Mouse (Mus musculus) neural tube, embryonic 11.5 days (tissue): Measurements from ENCODE around the gene Apmap. TPM values are rescaled to one million over a fixed set of nuclear protein-coding genes. Genes with fewer than 3 reads are reported as not detected.

Experiments used
- ATAC-seq: fragments of 200-750 bp; cut with Nextera tagmentation; 2 replicates; pipeline ENCODE4 v1.8.0; 2017; ENCODE audit warnings: moderate number of reproducible peaks, mild to moderate bottlenecking, moderate TSS enrichment, moderate library complexity; ENCODE audit not compliant: insufficient read depth, low FRiP score, low TSS enrichment
- DNase-seq: peaks from one replicate; pipeline ENCODE4 v3.0.0-alpha.2; 2015; ENCODE audit warnings: low spot score
- H3K27ac ChIP-seq: fragments of 300-500 bp; sonication (generic); 2 replicates; pipeline ENCODE4 v1.5.1; 2014; ENCODE audit warnings: low read depth, mild to moderate bottlenecking, low read length
- H3K27me3 ChIP-seq: fragments of 300-500 bp; sonication (generic); 2 replicates; pipeline ENCODE4 v1.6.1; 2014; ENCODE audit warnings: mild to moderate bottlenecking, low read length, mixed read lengths; ENCODE audit not compliant: control insufficient read depth, insufficient read depth
- H3K36me3 ChIP-seq: fragments of 300-500 bp; sonication (generic); 2 replicates; pipeline ENCODE4 v1.6.1; 2014; ENCODE audit warnings: mild to moderate bottlenecking, low read length, moderate library complexity, mixed read lengths; ENCODE audit not compliant: control insufficient read depth, insufficient read depth
- H3K4me1 ChIP-seq: fragments of 300-500 bp; sonication (generic); 2 replicates; pipeline ENCODE4 v1.6.1; 2014; ENCODE audit warnings: low read length, mixed read lengths; ENCODE audit not compliant: control insufficient read depth, insufficient read depth
- H3K4me2 ChIP-seq: fragments of 300-500 bp; sonication (generic); 2 replicates; pipeline ENCODE4 v1.6.1; 2014; ENCODE audit warnings: low read depth, mild to moderate bottlenecking, moderate library complexity
- H3K4me3 ChIP-seq: fragments of 300-500 bp; sonication (generic); 2 replicates; pipeline ENCODE4 v1.5.1; 2014; ENCODE audit warnings: low read depth, low read length
- H3K9ac ChIP-seq: fragments of 300-500 bp; sonication (generic); 2 replicates; pipeline ENCODE4 v1.6.1; 2014; ENCODE audit warnings: mild to moderate bottlenecking, low read length
- H3K9me3 ChIP-seq: fragments of 300-500 bp; sonication (generic); 2 replicates; pipeline ENCODE4 v1.6.1; 2016; ENCODE audit warnings: low read length; ENCODE audit not compliant: control insufficient read depth
- WGBS: fragments of 180-500 bp; shearing (Covaris S2); extraction: QIAGEN DNeasy Blood & Tissue Kit; methylation state at CpG from one replicate; pipeline ENCODE4 v1.1.7; 2014; 5-methylcytosine and 5-hydroxymethylcytosine counted together
- polyA plus RNA-seq: library from polyadenylated mRNA; unstranded; fragments of >200 nt; fragmentation: Nextera tagmentation; extraction: Ambion mirVana; gene quantifications from 2 replicates; pipeline ENCODE4 v1.2.1, GENCODE M21; 2014

Apmap gene
- polyA plus RNA-seq, 1 experiment from 2014 or later, result 41.2 TPM

GRCm38 (mm10) chr2:150629255-150629654 lies 20.9 kb upstream of the Apmap start:
- no peaks in the 10 kb centered on the region for H3K9me3 ChIP-seq
- DNase-seq (no peak), ATAC-seq (no peak)
- no peak overlapping the region for H3K4me3 ChIP-seq
- no peak overlapping the region for H3K4me2 ChIP-seq
- no peak overlapping the region for H3K27ac ChIP-seq
- no peak overlapping the region for H3K9ac ChIP-seq
- H3K27me3 ChIP-seq, result no peaks in the 10 kb centered on the region
- H3K4me1 ChIP-seq, result no peaks in the 10 kb centered on the region
- no peaks in the 10 kb centered on the region for H3K36me3 ChIP-seq
- 88% methylated on average over 4 of the region's 4 CpGs for WGBS

- 75% methylated on average over 6 of the region's 6 CpGs for WGBS
- Histone ChIP-seq H3K4me1 (no peaks in the 10 kb centered on the region), H3K27ac (no peak overlapping the region), H3K4me2 (no peak overlapping the region), H3K9ac (no peak overlapping the region), H3K27me3 (no peaks in the 10 kb centered on the region), H3K9me3 (no peaks in the 10 kb centered on the region), H3K36me3 (no peaks in the 10 kb centered on the region), H3K4me3 (no peak overlapping the region)
- no peak for DNase-seq
- ATAC-seq, result no peak
Observed at GRCm38 (mm10) chr2:150627140-150627539, 18.8 kb upstream of the Apmap start.

- Histone ChIP-seq H3K4me1 (no peaks in the 10 kb centered on the region), H3K9ac (no peak overlapping the region), H3K27me3 (no peaks in the 10 kb centered on the region), H3K4me2 (no peak overlapping the region), H3K4me3 (no peak overlapping the region), H3K9me3 (no peaks in the 10 kb centered on the region), H3K27ac (no peak overlapping the region), H3K36me3 (no peaks in the 10 kb centered on the region)
- ATAC-seq, result no peak
- DNase-seq, result no peak
- WGBS, result 87% methylated on average over 8 of the region's 8 CpGs
Observed at GRCm38 (mm10) chr2:150624926-150625325, 16.6 kb upstream of the Apmap start.

DNA sequence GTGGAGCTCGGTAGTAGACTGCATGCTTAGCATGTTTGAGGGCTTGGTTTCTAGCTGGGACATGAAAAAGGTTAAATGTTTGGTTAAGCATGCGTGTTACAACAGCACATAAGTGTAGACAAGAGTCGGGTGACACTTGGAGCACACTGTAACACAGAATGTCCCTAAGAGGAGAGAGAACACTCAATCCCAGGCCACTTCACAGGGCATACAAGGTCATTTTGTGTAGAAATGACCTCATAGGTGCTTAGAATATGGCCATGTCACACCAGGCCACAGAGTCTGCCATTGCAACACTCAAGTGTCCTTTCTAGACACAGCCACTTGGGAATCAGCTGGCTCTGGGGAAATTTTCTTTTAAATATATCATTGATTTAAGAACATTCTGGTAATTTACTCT lies 15.6 kb upstream of the Apmap start:
- Histone ChIP-seq H3K9ac (no peak overlapping the region), H3K9me3 (no peaks in the 10 kb centered on the region), H3K4me1 (no peaks in the 10 kb centered on the region), H3K27me3 (no peaks in the 10 kb centered on the region), H3K4me3 (no peak overlapping the region), H3K27ac (no peak overlapping the region), H3K4me2 (no peak overlapping the region), H3K36me3 (no peaks in the 10 kb centered on the region)
- no peak for DNase-seq
- ATAC-seq, result no peak
- 95% methylated on average over 3 of the region's 3 CpGs for WGBS

- Histone ChIP-seq H3K4me2 (no peak overlapping the region), H3K27me3 (no peaks in the 10 kb centered on the region), H3K36me3 (no peaks in the 10 kb centered on the region), H3K9me3 (no peaks in the 10 kb centered on the region), H3K4me1 (no peaks in the 10 kb centered on the region), H3K27ac (no peak overlapping the region), H3K9ac (no peak overlapping the region), H3K4me3 (no peak overlapping the region)
- ATAC-seq (no peak), DNase-seq (no peak)
- 67% methylated on average over 3 of the region's 3 CpGs for WGBS
Observed at GRCm38 (mm10) chr2:150621698-150622097, 13.3 kb upstream of the Apmap start.

DNA sequence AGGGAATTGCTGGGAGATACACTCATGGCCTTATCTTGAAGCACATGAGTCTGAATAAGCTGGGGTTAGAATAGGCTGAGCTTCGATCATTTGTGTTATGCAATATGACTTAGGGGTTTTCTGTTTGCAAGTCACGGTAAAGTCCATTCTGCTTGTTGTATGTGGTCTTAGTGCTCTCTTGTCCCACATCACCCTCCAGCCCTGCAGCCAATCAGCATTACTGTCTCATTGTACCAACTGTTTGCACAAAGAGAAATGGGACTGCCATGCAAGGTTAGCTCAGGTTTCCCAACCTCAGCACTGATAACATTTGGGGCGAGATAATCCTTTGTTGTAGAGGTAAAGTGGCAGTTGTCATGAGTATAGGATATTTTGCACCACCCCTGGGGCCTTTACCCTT lies 1.7 kb upstream of the Apmap start:
- no peak overlapping the region for H3K9ac ChIP-seq
- WGBS, result 87% methylated on average over 3 of the region's 3 CpGs
- H3K4me1 ChIP-seq, result no peaks in the 10 kb centered on the region; the same call in 1 of the 2 replicates
- ATAC-seq, result no peak
- H3K27me3 ChIP-seq, result no peaks in the 10 kb centered on the region
- no peak for DNase-seq
- no peaks in the 10 kb centered on the region for H3K9me3 ChIP-seq
- H3K4me2 ChIP-seq, result no peak overlapping the region
- H3K27ac ChIP-seq, result no peak overlapping the region
- H3K36me3 ChIP-seq, result no peaks in the 10 kb centered on the region
- H3K4me3 ChIP-seq, result no peak overlapping the region

- H3K36me3 ChIP-seq, result no peaks in the 10 kb centered on the region
- ATAC-seq (peak; percentile 54), DNase-seq (peak; percentile 56)
- WGBS, result 3% methylated on average over 10 of the region's 10 CpGs
- no peaks in the 10 kb centered on the region for H3K9me3 ChIP-seq
- no peaks in the 10 kb centered on the region for H3K27me3 ChIP-seq
- peak overlapping the region; percentile 86 for H3K4me2 ChIP-seq
- H3K4me3 ChIP-seq, result peak overlapping the region; percentile 83
- H3K4me1 ChIP-seq, result no peaks in the 10 kb centered on the region; the same call in 1 of the 2 replicates
- H3K9ac ChIP-seq, result peak overlapping the region; percentile 72; the same call in 1 of the 2 replicates
- H3K27ac ChIP-seq, result no peak overlapping the region
Observed at GRCm38 (mm10) chr2:150608872-150609560, 649 bp upstream of the Apmap start.

- Histone ChIP-seq H3K4me2 (no peak overlapping the region; the same call in 1 of the 2 replicates), H3K4me3 (no peak overlapping the region), H3K27ac (no peak overlapping the region), H3K9me3 (no peaks in the 10 kb centered on the region), H3K27me3 (no peaks in the 10 kb centered on the region), H3K4me1 (no peaks in the 10 kb centered on the region; the same call in 1 of the 2 replicates), H3K36me3 (no peaks in the 10 kb centered on the region), H3K9ac (no peak overlapping the region)
- 95% methylated on average over 1 of the region's 1 CpGs for WGBS
- no peak for DNase-seq
- ATAC-seq, result no peak
Observed at GRCm38 (mm10) chr2:150607086-150607485, 1.3 kb downstream of the Apmap start.

DNA sequence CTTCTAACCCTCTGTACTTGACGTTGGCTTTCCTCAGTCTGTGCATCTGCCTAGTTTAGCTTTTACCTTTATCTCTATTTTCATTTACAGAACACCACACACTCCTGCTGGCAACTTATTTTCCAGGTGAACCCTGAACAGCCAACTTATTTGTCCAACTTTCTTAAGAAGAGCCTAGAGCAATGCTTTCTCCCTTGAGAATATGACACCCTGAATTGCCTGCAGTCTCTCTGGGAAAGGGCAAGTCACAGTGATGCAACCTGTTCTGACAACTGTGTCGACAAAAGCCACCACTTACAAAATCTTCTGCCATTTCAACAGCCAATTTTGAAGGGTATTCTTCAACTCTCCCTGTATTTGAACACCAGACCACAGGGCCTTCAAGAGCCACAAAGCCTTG lies 3.6 kb downstream of the Apmap start:
- H3K36me3 ChIP-seq, result no peaks in the 10 kb centered on the region
- no peak overlapping the region for H3K4me2 ChIP-seq
- no peak for DNase-seq
- 89% methylated on average over 2 of the region's 2 CpGs for WGBS
- H3K4me1 ChIP-seq, result no peaks in the 10 kb centered on the region; the same call in 1 of the 2 replicates
- ATAC-seq, result no peak
- H3K9ac ChIP-seq, result no peak overlapping the region
- H3K9me3 ChIP-seq, result no peaks in the 10 kb centered on the region
- H3K4me3 ChIP-seq, result no peak overlapping the region
- no peaks in the 10 kb centered on the region for H3K27me3 ChIP-seq
- H3K27ac ChIP-seq, result no peak overlapping the region
